Mouse (Mus musculus) cerebellum, postnatal 36 days (tissue): ENCODE results near the gene Rmnd5a.

Experiments used
- DNase-seq, 2 experiments: peaks; one replicate each; pipeline ENCODE4 v3.0.0; 2021 to 2022; ENCODE audit warnings: mixed read lengths in 2 of 2

The Rmnd5a gene

DNA sequence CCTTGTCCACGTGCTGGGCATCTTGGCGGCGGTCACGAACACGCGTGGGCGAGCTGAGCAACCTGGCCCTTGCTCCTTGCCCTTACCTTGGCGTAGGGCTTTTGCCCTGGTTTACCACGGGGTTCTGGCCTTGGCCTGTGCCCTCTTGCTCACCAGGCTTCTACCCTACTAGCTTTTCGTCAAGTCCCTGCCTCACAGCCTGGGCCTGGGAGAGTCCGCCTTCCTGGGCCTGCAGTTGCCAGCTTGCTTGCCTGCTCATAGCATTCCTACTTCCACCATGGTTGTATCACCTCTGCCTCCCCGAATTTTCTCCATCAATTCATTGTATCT, 779 bp upstream of the Rmnd5a start:
- DNase-seq, result no peak

DNA sequence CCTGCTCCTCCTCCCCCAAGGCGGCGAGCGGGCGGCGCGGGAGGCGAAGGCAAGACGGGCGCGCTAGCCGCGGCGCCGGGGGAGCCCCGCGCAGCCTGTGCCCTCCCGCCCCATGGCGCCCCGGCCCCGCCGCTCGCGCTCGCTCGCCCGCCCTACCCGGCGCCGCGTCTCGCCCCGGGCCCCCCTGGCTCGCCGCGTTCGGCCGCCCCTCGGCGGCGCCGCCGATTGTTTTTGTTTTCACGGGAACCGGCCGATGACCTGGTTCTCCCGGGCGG, 283 bp downstream of the Rmnd5a start:
- no peak for DNase-seq

DNA sequence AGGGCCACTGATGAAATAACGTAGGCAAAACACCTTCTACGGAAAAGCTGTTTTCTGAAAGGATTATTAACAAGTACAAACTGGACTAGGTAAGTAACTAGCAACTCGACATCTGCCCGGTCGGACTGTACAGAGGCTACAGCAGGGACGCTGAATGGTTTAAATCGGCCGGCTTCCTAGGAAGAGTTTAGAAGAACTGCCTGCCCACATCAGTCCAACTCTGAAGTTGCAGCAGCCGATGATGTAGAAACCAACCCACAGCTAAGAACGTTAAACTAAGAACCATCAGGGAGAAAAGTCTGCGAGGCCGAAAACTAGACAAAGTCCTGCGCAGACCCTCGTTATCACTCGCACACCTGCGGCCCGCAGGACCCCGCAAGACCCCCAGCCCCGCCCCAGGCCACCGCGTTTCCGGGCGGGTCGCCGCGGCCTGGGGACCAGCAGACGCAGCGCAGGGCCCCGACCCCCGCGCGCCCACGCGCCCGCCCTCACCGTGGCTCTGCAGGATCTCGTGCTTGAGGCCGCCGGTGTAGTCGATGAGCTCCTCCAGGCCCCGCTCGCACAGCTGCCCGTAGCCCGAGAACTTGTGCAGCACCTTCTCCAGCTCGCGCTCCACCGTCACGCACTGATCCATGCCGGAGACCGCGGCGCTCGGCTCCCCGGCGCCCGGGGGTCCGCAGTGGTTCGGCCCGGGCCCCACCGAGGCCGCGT, 776 bp downstream of the Rmnd5a start:
- DNase-seq, result peak; percentile 58 to 60

DNA sequence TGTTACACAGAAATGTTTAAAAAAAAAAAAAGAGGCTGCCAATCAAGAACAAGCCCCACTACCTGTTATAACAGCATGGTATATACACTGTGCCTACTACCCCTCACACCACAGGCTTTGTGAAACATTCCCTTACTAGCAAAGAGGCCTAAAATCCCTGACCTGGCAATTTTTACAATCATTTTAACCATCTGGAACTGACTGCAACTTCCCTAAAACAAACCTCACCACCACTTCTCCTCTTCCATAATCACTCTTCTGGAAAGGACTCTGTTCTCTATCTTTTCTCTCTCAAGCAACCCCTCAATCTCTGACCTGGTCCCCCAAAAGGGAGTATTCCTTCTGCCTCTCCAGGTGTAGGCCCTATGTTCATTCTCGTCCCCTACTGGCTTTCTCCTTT, 2.4 kb downstream of the Rmnd5a start:
- no peak for DNase-seq

GRCm38 (mm10) chr6:71427996-71428725, 12.3 kb downstream of the Rmnd5a start:
- DNase-seq, result no peak

GRCm38 (mm10) chr6:71425681-71426080, 14.8 kb downstream of the Rmnd5a start:
- no peak for DNase-seq

DNA sequence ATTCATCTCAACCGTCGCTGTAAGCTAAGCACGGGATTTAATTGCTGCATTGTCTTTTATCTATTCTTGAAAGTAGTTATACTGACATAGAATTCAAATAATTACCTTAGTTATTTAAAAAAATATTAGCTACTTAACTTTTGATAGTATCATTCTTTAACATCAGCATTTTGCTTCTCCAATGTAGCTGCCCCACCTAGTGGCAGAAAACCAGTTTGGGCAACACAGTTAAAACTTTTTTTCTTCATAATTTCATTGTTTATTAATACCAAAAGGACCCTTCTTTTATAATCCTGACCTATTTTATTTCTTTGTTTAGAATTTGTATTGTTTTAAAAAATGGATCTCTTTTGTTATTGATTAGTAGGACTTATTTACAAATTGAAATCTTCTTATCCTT, 17.3 kb downstream of the Rmnd5a start:
- DNase-seq, result no peak

DNA sequence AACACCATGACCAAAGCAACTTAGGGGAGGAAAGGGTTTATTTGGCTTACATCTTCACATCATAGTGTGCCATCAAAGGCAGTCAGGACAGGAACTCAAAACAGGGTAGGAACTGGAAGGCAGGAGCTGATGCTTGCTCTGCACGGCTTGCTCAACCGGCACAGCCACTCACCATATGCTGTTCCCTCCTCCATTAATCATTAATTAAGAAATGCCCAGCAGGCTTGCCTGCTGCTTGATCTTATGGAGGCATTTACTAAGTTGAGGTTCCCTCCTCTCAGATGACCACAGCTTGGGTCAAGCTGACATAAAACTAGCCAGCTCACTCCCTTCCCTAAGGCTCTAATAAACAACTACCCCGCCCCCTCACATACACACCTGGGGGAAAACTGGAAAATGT, 18.3 kb downstream of the Rmnd5a start:
- no peak for DNase-seq

DNA sequence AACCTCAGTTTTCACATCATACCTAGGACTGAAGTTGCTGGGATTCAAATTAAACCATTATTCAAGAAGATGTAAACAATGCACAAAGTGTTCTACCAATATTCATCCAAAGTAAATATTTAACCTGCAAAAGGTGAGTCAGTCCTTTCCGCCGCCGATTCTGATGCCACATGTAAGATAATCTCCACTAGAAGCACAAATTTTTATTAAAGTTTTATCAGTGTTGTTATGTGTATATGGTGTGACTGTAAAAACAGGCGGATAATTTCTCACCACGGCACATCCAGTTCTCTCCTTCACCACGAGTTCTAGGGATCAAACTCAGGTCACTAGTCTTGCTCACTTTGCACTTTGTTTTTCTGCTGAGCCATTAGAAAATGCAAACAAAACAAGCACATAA, 19.6 kb downstream of the Rmnd5a start:
- no peak for DNase-seq

- no peak for DNase-seq
Measured at GRCm38 (mm10) chr6:71418874-71419273, 21.6 kb downstream of the Rmnd5a start.

DNA sequence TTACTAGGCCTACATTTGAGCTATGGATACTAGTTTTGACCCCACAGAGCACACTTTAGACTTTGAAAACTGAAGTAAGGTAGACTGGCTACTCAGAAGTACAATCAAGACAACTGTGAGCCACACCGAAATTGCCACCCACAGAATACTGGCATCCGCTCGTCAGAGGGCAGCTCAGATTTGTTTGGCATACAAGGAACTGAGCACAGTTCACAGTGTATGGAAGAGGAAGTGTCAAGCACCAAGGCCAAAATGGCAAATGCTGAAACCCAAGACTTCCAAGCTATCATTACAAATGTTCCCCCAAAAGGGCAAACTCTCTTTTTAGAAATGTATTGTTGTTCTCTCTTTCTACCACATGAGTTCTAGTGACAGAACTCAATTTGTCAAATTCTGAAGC, 25.0 kb downstream of the Rmnd5a start:
- DNase-seq, result no peak

GRCm38 (mm10) chr6:71414624-71415023, 25.8 kb downstream of the Rmnd5a start:
- peak; percentile 73 for DNase-seq

DNA sequence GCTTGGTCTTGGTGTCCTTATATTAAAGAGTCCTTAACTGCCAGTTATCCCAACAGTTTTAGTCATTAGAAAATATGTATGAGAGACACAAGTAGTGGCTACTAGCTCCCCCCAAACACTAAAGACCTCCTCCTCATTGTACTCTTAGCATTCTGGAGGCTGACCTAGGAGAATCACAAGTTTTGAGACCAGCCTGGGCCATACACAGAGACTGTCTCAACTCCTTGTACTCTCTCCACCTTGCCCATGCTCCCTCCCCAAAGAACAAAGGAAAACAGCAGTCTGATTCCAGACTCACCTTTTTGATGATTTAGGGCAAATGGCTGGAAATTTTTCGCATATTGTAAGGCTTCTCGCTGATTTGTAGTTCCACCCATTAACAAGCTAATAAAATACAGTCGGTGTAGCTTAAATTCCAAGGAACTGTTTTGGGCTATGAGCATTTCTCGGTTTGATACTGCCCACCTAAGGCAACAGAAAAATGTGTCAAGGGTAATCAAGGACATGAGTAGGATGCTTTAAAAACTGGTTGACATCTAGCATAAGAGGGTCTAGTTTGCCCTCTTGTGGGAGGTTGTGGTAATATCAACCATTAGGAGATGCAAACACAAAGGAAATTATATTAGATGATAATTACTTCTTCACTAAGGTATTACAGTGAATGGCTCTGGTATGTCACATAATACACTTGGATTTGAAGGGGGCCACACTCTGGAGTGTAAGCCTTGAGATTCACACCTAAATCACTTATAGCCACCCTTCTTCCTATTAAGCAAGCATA, 41.4 kb downstream of the Rmnd5a start:
- DNase-seq, result peak in 1 of 2 experiments; percentile 53

- DNase-seq, result peak; percentile 38 to 43
Measured at GRCm38 (mm10) chr6:71396761-71397160, 43.7 kb downstream of the Rmnd5a start.

- DNase-seq, result no peak
Measured at GRCm38 (mm10) chr6:71396016-71396415, 44.4 kb downstream of the Rmnd5a start.

- peak; percentile 63 to 83 for DNase-seq
Measured at GRCm38 (mm10) chr6:71390496-71390895, 49.9 kb downstream of the Rmnd5a start.

DNA sequence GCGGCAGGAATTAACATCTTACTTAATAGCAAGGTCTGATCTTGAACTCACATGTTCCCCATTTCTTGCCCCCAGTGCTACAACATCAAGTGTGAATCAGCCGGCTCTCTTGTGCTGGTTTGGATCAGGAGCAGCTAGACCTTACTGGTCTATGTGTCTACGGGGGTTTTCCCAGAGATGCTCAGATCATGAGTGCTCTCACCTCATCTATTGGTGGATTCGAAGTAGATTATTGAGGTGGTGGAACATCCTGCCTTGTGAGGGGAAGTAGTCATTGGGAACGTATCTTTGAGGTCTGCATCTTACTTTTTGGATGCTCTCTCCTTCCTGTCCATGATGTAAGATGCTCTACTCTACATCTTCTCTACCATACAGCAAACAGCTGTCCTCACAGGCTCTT, 58.8 kb downstream of the Rmnd5a start:
- DNase-seq, result no peak

GRCm38 (mm10) chr6:71376711-71377110, 63.7 kb downstream of the Rmnd5a start:
- no peak for DNase-seq

- no peak for DNase-seq
Measured at GRCm38 (mm10) chr6:71374921-71375320, 65.5 kb downstream of the Rmnd5a start.

- DNase-seq, result no peak
Measured at GRCm38 (mm10) chr6:71374311-71374829, 66.1 kb downstream of the Rmnd5a start.

- no peak for DNase-seq
Measured at GRCm38 (mm10) chr6:71373249-71373775, 67.1 kb downstream of the Rmnd5a start, which contains the start of gene Cd8a. Gene Cd8a (plus strand): TSS chr6:71373427.

DNA sequence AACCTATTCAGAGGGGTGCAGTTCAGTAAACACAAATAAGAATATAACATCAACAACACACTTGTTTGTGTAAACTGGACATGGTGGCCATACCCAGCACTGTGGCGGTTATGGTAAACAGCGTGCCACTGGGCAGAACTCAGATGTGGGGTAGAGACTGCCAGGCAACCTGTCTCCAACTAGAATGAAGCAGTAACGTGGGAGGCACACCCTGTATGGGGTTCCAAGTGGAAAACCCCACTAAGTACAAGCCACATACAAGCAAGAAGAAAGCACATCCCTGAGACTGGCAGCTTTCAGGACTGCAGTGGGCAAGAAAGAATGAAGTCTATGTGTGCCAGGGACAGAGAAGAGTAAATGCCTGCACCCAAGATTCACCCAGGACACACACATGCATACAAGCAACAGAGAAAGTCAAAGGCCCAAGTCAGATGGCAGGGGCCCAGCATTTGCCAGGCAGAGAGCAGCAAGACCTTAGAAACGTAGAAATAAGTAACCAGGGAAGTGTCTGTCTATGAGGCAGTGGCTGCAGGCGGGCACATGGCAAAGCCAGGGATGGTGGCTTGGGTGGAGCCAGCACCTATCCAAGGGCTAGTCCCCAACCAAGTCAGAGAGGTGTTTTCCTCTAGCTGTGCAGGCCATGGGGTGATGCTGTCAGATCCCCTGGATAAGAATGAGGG, 68.3 kb downstream of the Rmnd5a start:
- no peak for DNase-seq

GRCm38 (mm10) chr6:71371085-71371605, 69.3 kb downstream of the Rmnd5a start:
- no peak for DNase-seq
